Comparison of ENCODE assay signal across 20 mouse cellular contexts in the genomic region with DNA sequence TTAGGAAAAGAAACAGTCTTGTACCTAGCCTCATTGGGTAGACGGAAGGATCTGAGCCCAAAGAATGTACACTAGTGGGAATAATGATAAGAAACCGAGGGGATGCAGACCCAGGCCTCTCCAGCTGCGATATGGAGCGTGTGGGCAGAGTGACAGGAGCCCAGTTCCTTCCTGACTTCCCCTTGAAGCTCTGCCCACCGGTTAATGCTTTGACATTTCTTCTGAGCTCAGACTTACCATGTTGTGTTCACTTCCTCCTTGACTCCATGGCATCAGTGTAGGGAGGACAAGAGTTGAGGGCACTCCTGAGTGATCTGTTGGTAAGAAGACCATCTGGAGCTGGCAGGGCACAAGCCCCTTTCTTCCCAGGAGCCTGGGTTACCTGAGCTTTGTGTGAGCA. TPM values are rescaled to one million over a fixed set of nuclear protein-coding genes. Genes with fewer than 3 reads are reported as not detected.
DNase-seq lines count a peak whose midpoint lies in the region; ATAC-seq and TF ChIP-seq lines count a peak whose summit lies in the region.
"Had no signal": no experiment of that assay in that cellular context is flagged by ENCODE, and none has a peak within 500 bp of the region (broad histone marks: within the 10 kb centered on the region; RNA-seq: fewer than 3 reads in every experiment).

No protein-coding gene starts in this region.

- peaks cover 8% of the 10 kb centered on the region for H3K9me3 ChIP-seq in megakaryocyte, embryonic 14.5 days
- H3K9me3 ChIP-seq: forebrain, embryonic 15.5 days; limb, embryonic 12.5 days had no signal

- no peak for DNase-seq in thymus, adult 2 months
- DNase-seq in thymus, postnatal 0 days (ENCODE audit: low spot score), result no peak
- DNase-seq in lung, postnatal 10 days, result no peak
- DNase-seq in adrenal gland, postnatal 4 days (ENCODE audit: low spot score in 2 of 2), result no peak
- no peak for DNase-seq in spleen, postnatal 4 days (ENCODE audit: low spot score in 2 of 2)
- DNase-seq: adrenal gland, postnatal 14 days; cerebellum, adult 8-10 months; cerebellum, postnatal 36 days; gastrocnemius, postnatal 14 days; heart, adult 18-20 months; kidney, adult 9 months had no signal

- no peak overlapping the region for H3K4me3 ChIP-seq in thymus, adult 2 months (ENCODE audit: control insufficient read depth, insufficient read depth, low read length)
- peak overlapping the region; percentile 64 for H3K4me3 ChIP-seq in megakaryocyte, embryonic 14.5 days (replicated peaks)
- H3K4me3 ChIP-seq: forebrain, embryonic 15.5 days; limb, embryonic 12.5 days had no signal

- H3K36me3 ChIP-seq in thymus, adult 2 months (ENCODE audit: control insufficient read depth, insufficient read depth, low read length), result no peaks in the 10 kb centered on the region
- peaks cover 66% of the 10 kb centered on the region for H3K36me3 ChIP-seq in megakaryocyte, embryonic 14.5 days (replicated peaks; ENCODE audit: low read length)

- TF ChIP-seq CTCF in thymus, adult 2 months (IDR thresholded peaks at IDR 0.05; ENCODE audit: borderline replicate concordance, control insufficient read depth, extremely low read depth, insufficient read depth, low read length, poor library complexity), result no peak

- no peak for TF ChIP-seq POLR2A in thymus, adult 2 months (IDR thresholded peaks at IDR 0.05; ENCODE audit: control insufficient read depth, extremely low read depth, insufficient read depth, low read length, poor library complexity)

- H3K27me3 ChIP-seq in thymus, adult 2 months (ENCODE audit: control insufficient read depth, insufficient read depth, low read length), result no peaks in the 10 kb centered on the region
- no peaks in the 10 kb centered on the region for H3K27me3 ChIP-seq in megakaryocyte, embryonic 14.5 days (replicated peaks)
- H3K27me3 ChIP-seq: forebrain, embryonic 15.5 days; limb, embryonic 12.5 days had no signal

- WGBS in thymus, adult 2 months, result 41% methylated on average over 5 of the region's 5 CpGs

- peak overlapping the region; percentile 34; the same call in 1 of the 2 replicates for H3K27ac ChIP-seq in thymus, adult 2 months (ENCODE audit: control insufficient read depth, insufficient read depth, low read length)
- H3K27ac ChIP-seq: forebrain, embryonic 15.5 days; hindbrain, embryonic 14.5 days; limb, embryonic 12.5 days; stomach, postnatal 0 days had no signal

- ATAC-seq in hematopoietic stem cell, adult 5-6 weeks (replicated peaks in 1 of 2; ENCODE audit: insufficient read depth in 1 of 2, low FRiP score in 2 of 2, low TSS enrichment in 1 of 2, low read depth in 1 of 2, poor library complexity in 2 of 2, severe bottlenecking in 2 of 2), result peak; percentile 59 to 75
- ATAC-seq: forebrain, embryonic 15.5 days; intestine, embryonic 16.5 days; lung, postnatal 0 days; midbrain, embryonic 16.5 days had no signal

- H3K4me1 ChIP-seq in thymus, adult 2 months (replicated peaks; ENCODE audit: control insufficient read depth, insufficient read depth, low read length), result peaks cover 18% of the 10 kb centered on the region
- H3K4me1 ChIP-seq in megakaryocyte, embryonic 14.5 days, result peaks cover 49% of the 10 kb centered on the region
- H3K4me1 ChIP-seq: forebrain, embryonic 15.5 days; limb, embryonic 12.5 days had no signal

RNA-seq across cellular contexts. Expression of a gene that starts 53.3 kb away (rescaled TPM):
- 17.3 TPM in 2 replicates for polyA plus RNA-seq in thymus, adult 2 months (2012; rRNA removed)
- 16.5 and 17.2 TPM in 2 replicates for polyA plus RNA-seq in thymus, postnatal 0 days (2015; fragmentation: Nextera tagmentation; extraction: Ambion mirVana)
- 87.4 and 100 TPM in 2 replicates for total RNA-seq in hematopoietic stem cell, adult 5-6 weeks (2017)
- 3.2 and 4.9 TPM in 2 replicates for polyA plus RNA-seq in megakaryocyte, embryonic 14.5 days (2012; ENCODE audit: insufficient read depth, low replicate concordance)
- total RNA-seq in adrenal gland, postnatal 4 days (2021), result 10 to 100 TPM; 79.4 to 82.1 TPM

RNA-seq across cellular contexts. Expression of a gene that starts 53.6 kb away (rescaled TPM):
- polyA plus RNA-seq in thymus, adult 2 months (2012; rRNA removed), result 18.2 and 23.0 TPM in 2 replicates
- 69.3 and 76.4 TPM in 2 replicates for polyA plus RNA-seq in thymus, postnatal 0 days (2015; fragmentation: Nextera tagmentation; extraction: Ambion mirVana)
- 145 and 188 TPM in 2 replicates for total RNA-seq in hematopoietic stem cell, adult 5-6 weeks (2017)
- 1.5 and 2.1 TPM in 2 replicates for polyA plus RNA-seq in megakaryocyte, embryonic 14.5 days (2012; ENCODE audit: insufficient read depth, low replicate concordance)
- total RNA-seq in adrenal gland, postnatal 4 days (2021), result 100 to 1,000 TPM; 130 to 134 TPM
